Mouse (Mus musculus): ENCODE measurements around the gene Cacng6. TPM values are rescaled to one million over a fixed set of nuclear protein-coding genes. Genes with fewer than 3 reads are reported as not detected.
"Not testable (repeated sequence)": the region's sequence is repeated elsewhere in the genome, so short reads cannot be mapped to it uniquely, and the experiment has no call there.

Gene Cacng6
- polyA plus RNA-seq, 1 experiment from 2014 or later = 0.08 TPM

DNA sequence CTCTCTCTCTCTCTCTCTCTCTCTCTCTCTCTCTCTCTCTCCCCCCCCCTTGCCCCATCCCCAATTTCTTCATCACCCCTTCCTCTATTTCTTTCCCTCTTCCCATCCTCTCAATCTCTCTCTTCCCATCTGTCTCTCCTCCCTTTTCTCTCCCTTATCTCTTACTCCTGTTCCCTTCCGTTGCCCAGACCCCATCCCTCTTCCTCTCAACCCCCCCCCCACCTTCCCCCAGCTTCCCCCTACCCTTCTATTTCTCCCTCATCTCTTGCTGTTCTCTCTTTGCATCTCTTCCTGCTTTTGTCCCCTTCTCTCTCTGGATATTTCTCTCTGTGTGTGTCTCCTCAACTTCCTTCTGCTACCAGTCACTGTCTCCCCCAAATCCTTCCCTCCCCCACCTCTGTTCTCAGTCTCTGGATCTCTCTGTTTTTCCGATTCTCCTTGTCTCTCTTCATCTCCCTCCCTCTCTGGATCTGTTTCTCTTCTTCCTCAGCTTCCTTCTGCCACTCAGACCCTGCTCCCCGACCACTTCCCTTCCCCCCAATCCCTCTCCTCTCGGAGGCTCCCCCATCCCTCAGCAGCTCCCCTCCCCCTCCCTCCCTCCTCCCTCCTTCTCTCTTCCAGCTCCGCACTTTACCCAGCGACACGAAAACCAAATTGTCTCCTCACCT lies 33.4 kb upstream of the Cacng6 start, which contains the start of gene Cacng8:
Cacng8 (plus strand) TSS at position 271 of the 668 bp plus-strand sequence.
- peak within 1 kb of the TSS; percentile 31 for H3K4me3 ChIP-seq (ENCODE audit: low read depth, low read length)
- no peaks in the 10 kb centered on the region for H3K4me1 ChIP-seq (replicated peaks; ENCODE audit: control insufficient read depth, insufficient read depth, low read length)
- peak within 1 kb of the TSS; percentile 70 for H3K4me2 ChIP-seq (replicated peaks; ENCODE audit: low read depth, low read length)
- H3K9me3 ChIP-seq (ENCODE audit: control insufficient read depth, low read length) = no peaks in the 10 kb centered on the region
- no peaks in the 10 kb centered on the region for H3K36me3 ChIP-seq (ENCODE audit: control insufficient read depth, insufficient read depth, low read length)
- DNase-seq (ENCODE audit: low spot score) = peak; percentile 64
- ATAC-seq (ENCODE audit: low FRiP score) = peak; percentile 39; the same call in 1 of the 2 replicates
- no peaks in the 10 kb centered on the region for H3K27me3 ChIP-seq (ENCODE audit: control insufficient read depth, insufficient read depth, low read length)
- H3K9ac ChIP-seq (ENCODE audit: low read depth, low read length) = peak within 1 kb of the TSS; percentile 53
- 0% methylated on average over 7 of the region's 7 CpGs for WGBS
- no peak within 1 kb of the TSS for H3K27ac ChIP-seq (ENCODE audit: low read depth, low read length)

DNA sequence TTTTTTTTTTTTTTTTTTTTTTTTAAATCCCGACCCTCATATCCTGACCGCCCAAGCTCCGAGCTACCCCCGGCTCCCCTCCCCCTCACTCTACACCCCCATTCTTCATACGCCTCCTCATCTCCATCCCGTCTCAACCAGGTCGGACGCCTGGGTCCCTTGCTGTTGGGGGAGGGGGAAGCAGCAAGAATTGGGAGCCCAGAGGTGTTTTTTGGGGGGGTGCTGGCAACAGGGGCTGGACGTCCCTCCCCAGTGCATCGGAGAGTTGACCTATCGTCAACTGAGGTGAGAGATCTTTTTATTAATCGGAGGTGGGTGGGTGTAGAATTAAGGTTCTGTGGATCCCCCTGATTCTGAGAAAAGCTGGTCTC lies 32.9 kb upstream of the Cacng6 start:
- Histone ChIP-seq H3K36me3 (ENCODE audit: control insufficient read depth, insufficient read depth, low read length) (no peaks in the 10 kb centered on the region), H3K4me3 (ENCODE audit: low read depth, low read length) (peak overlapping the region; percentile 31), H3K27me3 (ENCODE audit: control insufficient read depth, insufficient read depth, low read length) (no peaks in the 10 kb centered on the region), H3K27ac (ENCODE audit: low read depth, low read length) (no peak overlapping the region), H3K4me2 (replicated peaks; ENCODE audit: low read depth, low read length) (peak overlapping the region; percentile 70), H3K9ac (ENCODE audit: low read depth, low read length) (peak overlapping the region; percentile 53), H3K4me1 (replicated peaks; ENCODE audit: control insufficient read depth, insufficient read depth, low read length) (no peaks in the 10 kb centered on the region), H3K9me3 (ENCODE audit: control insufficient read depth, low read length) (no peaks in the 10 kb centered on the region)
- WGBS = 3% methylated on average over 12 of the region's 12 CpGs
- peak; percentile 26 for DNase-seq (ENCODE audit: low spot score)
- ATAC-seq (ENCODE audit: low FRiP score) = peak; percentile 43

DNA sequence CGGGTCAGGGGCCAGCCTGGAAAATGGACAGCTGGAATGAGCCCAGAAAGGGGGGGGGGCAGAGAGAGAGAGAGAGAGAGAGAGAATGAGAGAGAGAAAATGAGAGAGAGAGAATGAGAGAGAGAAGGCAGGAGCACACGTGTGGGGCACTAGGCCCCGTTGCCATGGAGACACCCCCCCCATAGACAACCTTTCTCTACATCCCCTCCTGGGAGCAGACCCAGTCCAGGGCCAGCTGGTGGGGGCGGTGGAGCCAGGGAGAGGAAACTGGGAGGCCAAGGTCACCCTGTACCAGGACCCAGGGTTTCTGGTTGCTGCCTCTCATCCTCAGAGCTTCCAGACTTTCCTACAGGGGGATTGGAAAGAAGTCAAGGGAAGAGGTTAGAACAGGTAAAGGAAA lies 32.2 kb upstream of the Cacng6 start:
- no peaks in the 10 kb centered on the region for H3K27me3 ChIP-seq (ENCODE audit: control insufficient read depth, insufficient read depth, low read length)
- DNase-seq (ENCODE audit: low spot score) = peak; percentile 52
- no peak overlapping the region for H3K4me3 ChIP-seq (ENCODE audit: low read depth, low read length)
- peak; percentile 69 for ATAC-seq (ENCODE audit: low FRiP score)
- no peak overlapping the region for H3K9ac ChIP-seq (ENCODE audit: low read depth, low read length)
- H3K4me2 ChIP-seq (replicated peaks; ENCODE audit: low read depth, low read length) = peak overlapping the region; percentile 70; the same call in 1 of the 2 replicates
- no peak overlapping the region for H3K27ac ChIP-seq (ENCODE audit: low read depth, low read length)
- H3K4me1 ChIP-seq (replicated peaks; ENCODE audit: control insufficient read depth, insufficient read depth, low read length) = no peaks in the 10 kb centered on the region
- H3K36me3 ChIP-seq (ENCODE audit: control insufficient read depth, insufficient read depth, low read length) = no peaks in the 10 kb centered on the region
- H3K9me3 ChIP-seq (ENCODE audit: control insufficient read depth, low read length) = no peaks in the 10 kb centered on the region
- 9% methylated on average over 4 of the region's 4 CpGs for WGBS

DNA sequence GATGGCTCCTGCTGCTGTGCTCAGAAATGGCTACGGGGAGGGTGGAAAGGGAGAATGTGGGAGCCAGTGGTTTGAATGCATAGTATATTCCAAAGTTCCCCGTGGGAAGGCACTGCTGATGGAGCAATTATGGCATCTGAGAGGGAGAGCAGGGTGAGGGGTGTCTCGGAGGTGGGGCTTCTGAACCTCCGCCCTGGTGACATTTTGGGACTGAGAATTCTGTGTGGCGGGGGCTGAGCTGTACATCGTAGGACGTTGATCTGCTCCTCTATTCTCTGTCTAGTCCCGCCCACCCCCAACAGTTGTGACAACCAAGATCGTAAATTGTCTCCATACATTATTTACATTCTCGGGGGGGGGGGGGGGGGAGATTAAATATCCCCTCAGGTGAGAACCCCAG lies 26.6 kb upstream of the Cacng6 start:
- ATAC-seq (ENCODE audit: low FRiP score) (peak; percentile 48), DNase-seq (ENCODE audit: low spot score) (no peak)
- no peak overlapping the region for H3K4me3 ChIP-seq (ENCODE audit: low read depth, low read length)
- WGBS = 63% methylated on average over 9 of the region's 10 CpGs
- H3K9me3 ChIP-seq (ENCODE audit: control insufficient read depth, low read length) = no peaks in the 10 kb centered on the region
- no peaks in the 10 kb centered on the region for H3K36me3 ChIP-seq (ENCODE audit: control insufficient read depth, insufficient read depth, low read length)
- H3K4me2 ChIP-seq (replicated peaks; ENCODE audit: low read depth, low read length) = no peak overlapping the region
- no peak overlapping the region for H3K27ac ChIP-seq (ENCODE audit: low read depth, low read length)
- H3K4me1 ChIP-seq (replicated peaks; ENCODE audit: control insufficient read depth, insufficient read depth, low read length) = no peaks in the 10 kb centered on the region
- H3K9ac ChIP-seq (ENCODE audit: low read depth, low read length) = no peak overlapping the region
- no peaks in the 10 kb centered on the region for H3K27me3 ChIP-seq (ENCODE audit: control insufficient read depth, insufficient read depth, low read length)

- no peak overlapping the region for H3K9ac ChIP-seq (ENCODE audit: low read depth, low read length)
- no peaks in the 10 kb centered on the region for H3K27me3 ChIP-seq (ENCODE audit: control insufficient read depth, insufficient read depth, low read length)
- no peak overlapping the region for H3K4me2 ChIP-seq (replicated peaks; ENCODE audit: low read depth, low read length)
- no peaks in the 10 kb centered on the region for H3K4me1 ChIP-seq (replicated peaks; ENCODE audit: control insufficient read depth, insufficient read depth, low read length)
- H3K4me3 ChIP-seq (ENCODE audit: low read depth, low read length) = no peak overlapping the region
- H3K27ac ChIP-seq (ENCODE audit: low read depth, low read length) = no peak overlapping the region
- peak; percentile 83 for ATAC-seq (ENCODE audit: low FRiP score)
- WGBS = 27% methylated on average over 7 of the region's 7 CpGs
- no peaks in the 10 kb centered on the region for H3K36me3 ChIP-seq (ENCODE audit: control insufficient read depth, insufficient read depth, low read length)
- H3K9me3 ChIP-seq (ENCODE audit: control insufficient read depth, low read length) = no peaks in the 10 kb centered on the region
- DNase-seq (ENCODE audit: low spot score) = peak; percentile 24
Measured at GRCm38 (mm10) chr7:3397797-3398196, 26.2 kb upstream of the Cacng6 start.

GRCm38 (mm10) chr7:3398363-3398762 lies 25.6 kb upstream of the Cacng6 start:
- H3K4me3 ChIP-seq (ENCODE audit: low read depth, low read length); H3K36me3 ChIP-seq (ENCODE audit: control insufficient read depth, insufficient read depth, low read length); H3K9me3 ChIP-seq (ENCODE audit: control insufficient read depth, low read length); DNase-seq (ENCODE audit: low spot score); H3K4me1 ChIP-seq (replicated peaks; ENCODE audit: control insufficient read depth, insufficient read depth, low read length); H3K4me2 ChIP-seq (replicated peaks; ENCODE audit: low read depth, low read length); ATAC-seq (ENCODE audit: low FRiP score); H3K27me3 ChIP-seq (ENCODE audit: control insufficient read depth, insufficient read depth, low read length); H3K9ac ChIP-seq (ENCODE audit: low read depth, low read length); H3K27ac ChIP-seq (ENCODE audit: low read depth, low read length): not testable (repeated sequence)
- whole genome bisulfite sequencing = 97% methylated on average over 8 of the region's 8 CpGs

DNA sequence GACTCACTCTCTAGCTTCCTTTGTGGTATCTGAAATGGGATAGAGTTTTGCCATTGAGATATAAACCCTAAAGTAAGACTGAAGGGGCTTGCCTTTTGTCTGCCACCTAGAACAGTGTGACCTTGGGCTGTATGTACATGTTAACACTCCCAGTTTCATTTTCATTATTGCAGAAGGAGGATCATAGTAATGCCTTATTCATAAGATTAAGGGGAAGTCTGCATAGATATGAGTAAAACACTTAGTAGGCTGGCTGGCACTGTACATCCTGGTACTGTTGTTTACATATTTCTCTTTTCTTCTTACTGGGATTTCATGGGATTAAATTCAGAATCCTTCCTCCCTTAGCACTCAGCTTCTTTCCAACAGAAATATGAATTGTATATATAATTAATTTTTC lies 24.1 kb upstream of the Cacng6 start:
- no peaks in the 10 kb centered on the region for H3K27me3 ChIP-seq (ENCODE audit: control insufficient read depth, insufficient read depth, low read length)

GRCm38 (mm10) chr7:3409729-3410520 lies 14.1 kb upstream of the Cacng6 start:
- 0 out of 2 replicates have a peak, but pooled peaks cover 4% of the 10 kb centered on the region for H3K4me1 ChIP-seq (replicated peaks; ENCODE audit: control insufficient read depth, insufficient read depth, low read length)
- 66% methylated on average over 11 of the region's 11 CpGs for WGBS
- DNase-seq (ENCODE audit: low spot score) = peak; percentile 4

More for the DNA sequence above, 24.1 kb upstream of the Cacng6 start:
- DNase-seq (ENCODE audit: low spot score) = no peak
- Histone ChIP-seq H3K36me3 (ENCODE audit: control insufficient read depth, insufficient read depth, low read length) (no peaks in the 10 kb centered on the region), H3K27ac (ENCODE audit: low read depth, low read length) (no peak overlapping the region), H3K4me1 (replicated peaks; ENCODE audit: control insufficient read depth, insufficient read depth, low read length) (no peaks in the 10 kb centered on the region), H3K9ac (ENCODE audit: low read depth, low read length) (no peak overlapping the region), H3K9me3 (ENCODE audit: control insufficient read depth, low read length) (no peaks in the 10 kb centered on the region), H3K4me3 (ENCODE audit: low read depth, low read length) (no peak overlapping the region), H3K4me2 (replicated peaks; ENCODE audit: low read depth, low read length) (no peak overlapping the region)
- ATAC-seq (ENCODE audit: low FRiP score) = no peak

More at GRCm38 (mm10) chr7:3409729-3410520, 14.1 kb upstream of the Cacng6 start:
- H3K27me3 ChIP-seq (ENCODE audit: control insufficient read depth, insufficient read depth, low read length) = peaks cover 28% of the 10 kb centered on the region
- no peak overlapping the region for H3K27ac ChIP-seq (ENCODE audit: low read depth, low read length)
- H3K4me3 ChIP-seq (ENCODE audit: low read depth, low read length) = no peak overlapping the region
- no peaks in the 10 kb centered on the region for H3K9me3 ChIP-seq (ENCODE audit: control insufficient read depth, low read length)
- no peak overlapping the region for H3K4me2 ChIP-seq (replicated peaks; ENCODE audit: low read depth, low read length)
- ATAC-seq (ENCODE audit: low FRiP score) = no peak
- no peaks in the 10 kb centered on the region for H3K36me3 ChIP-seq (ENCODE audit: control insufficient read depth, insufficient read depth, low read length)
- no peak overlapping the region for H3K9ac ChIP-seq (ENCODE audit: low read depth, low read length)
